Mouse (Mus musculus) kidney, postnatal 14 days (tissue): Measurements from ENCODE around the gene Prdx2.

Experiments used
- DNase-seq: peaks from one replicate; pipeline ENCODE4 v3.0.0; 2022; ENCODE audit warnings: mixed read lengths

Prdx2 gene

DNA sequence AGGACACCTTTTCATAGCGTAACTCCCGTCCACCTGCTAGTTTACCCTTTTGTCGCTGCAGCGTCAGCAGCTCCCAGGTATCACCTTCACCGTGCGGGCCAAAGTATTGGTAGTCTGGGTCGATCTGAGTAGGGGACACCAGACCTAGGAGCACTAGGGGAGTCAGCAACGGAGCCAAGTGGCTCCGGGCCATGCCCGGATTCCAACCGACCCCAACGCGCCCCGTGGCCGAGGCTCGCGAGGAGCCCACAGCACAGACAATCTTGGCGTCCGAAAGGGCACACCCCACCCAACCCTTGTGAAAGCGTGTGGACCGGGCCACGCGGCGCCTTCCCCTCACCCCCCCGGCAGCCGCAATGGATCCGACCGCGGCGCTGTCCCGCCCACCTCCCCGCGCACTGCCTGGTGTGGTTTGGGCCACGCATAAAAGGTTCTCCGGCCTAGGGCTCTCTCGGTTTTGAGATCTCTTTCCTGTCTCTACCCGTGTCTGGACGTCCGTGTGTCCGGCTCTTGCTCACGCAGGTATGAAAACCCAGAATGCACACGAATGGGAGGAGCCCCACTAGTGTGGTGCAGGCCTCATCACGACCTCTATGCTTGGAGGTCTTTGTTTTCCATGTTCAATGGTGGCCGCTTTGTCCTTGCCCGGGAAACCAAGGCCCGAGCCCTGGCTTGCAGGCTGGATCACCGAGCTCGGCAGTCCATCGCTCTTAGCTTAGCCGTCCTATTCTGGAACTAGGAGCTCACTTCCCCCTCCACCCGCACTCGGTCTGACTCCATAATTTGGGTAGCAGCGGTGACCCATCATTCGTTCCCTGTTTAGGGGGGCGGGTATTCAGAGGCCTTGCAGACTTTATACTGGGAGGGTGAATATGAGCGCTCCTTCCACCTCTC lies at the start of gene Prdx2, which contains the start of the genes Gm49661 and Rnaseh2a:
TSS of gene Prdx2 (plus strand) at position 347 of the 894 bp plus-strand sequence.
TSS of gene Gm49661 (minus strand) at position 193 of the 894 bp plus-strand sequence.
TSS of gene Rnaseh2a (minus strand) at position 527 of the 894 bp plus-strand sequence.
- DNase-seq, result peak; percentile 89

DNA sequence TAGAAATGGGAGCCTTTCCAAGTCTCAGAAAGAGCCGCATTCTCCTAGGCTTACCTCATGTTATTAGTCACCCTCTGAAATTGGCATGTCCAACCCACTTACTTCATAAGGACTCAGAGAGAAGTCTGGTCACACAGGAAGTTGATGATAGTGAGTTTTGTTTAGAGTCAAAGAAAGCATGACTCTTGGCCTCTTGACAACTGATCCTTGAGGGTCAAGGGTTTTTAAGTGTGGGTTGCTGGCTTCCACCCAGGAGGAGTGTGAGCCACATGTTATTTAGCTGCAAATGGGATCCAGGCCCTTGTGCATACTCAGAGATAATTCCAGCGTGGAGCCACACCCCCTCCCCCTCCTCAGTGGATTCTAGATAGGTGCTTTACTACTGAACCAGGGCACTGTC lies 47.8 kb upstream of the Prdx2 start:
- no peak for DNase-seq

DNA sequence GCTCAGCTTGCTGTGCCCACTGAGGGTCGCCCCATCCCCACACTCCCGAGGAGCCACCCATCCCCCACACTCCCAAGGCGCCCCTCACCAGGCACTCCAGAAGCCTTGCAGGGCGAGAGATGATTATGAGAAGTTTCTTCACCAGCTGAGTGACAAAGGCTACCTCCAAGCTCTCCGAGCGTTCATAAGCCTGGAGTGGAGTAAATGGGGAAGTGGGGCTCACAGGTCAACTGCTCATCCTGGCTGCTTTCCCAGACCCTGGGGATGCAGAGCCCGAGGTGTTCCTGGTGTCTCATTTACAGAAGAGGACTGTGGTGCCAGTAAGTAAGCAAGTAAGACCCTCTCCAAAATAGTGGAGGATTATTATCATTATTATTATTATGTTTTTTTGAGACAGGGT lies 43.8 kb upstream of the Prdx2 start:
- no peak for DNase-seq

DNA sequence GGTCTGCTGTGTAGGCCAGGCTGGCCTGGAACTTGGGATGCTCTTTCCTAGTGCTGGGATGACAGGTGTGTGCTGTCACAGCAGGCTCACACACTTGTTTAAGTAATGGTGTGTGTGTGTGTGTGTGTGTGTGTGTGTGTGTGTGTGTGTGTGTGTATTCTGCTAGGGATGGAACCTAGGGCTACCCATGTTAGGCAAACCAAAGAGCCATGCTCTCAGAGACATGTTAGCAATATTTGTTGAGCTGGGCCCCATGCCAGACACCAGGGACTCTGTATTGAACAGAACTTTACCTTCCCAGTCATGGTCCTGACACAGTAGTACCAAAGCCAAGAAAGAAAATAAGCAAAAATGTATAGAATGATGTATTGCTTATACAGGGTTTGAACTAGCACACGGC lies 41.9 kb upstream of the Prdx2 start:
- DNase-seq, result no peak

DNA sequence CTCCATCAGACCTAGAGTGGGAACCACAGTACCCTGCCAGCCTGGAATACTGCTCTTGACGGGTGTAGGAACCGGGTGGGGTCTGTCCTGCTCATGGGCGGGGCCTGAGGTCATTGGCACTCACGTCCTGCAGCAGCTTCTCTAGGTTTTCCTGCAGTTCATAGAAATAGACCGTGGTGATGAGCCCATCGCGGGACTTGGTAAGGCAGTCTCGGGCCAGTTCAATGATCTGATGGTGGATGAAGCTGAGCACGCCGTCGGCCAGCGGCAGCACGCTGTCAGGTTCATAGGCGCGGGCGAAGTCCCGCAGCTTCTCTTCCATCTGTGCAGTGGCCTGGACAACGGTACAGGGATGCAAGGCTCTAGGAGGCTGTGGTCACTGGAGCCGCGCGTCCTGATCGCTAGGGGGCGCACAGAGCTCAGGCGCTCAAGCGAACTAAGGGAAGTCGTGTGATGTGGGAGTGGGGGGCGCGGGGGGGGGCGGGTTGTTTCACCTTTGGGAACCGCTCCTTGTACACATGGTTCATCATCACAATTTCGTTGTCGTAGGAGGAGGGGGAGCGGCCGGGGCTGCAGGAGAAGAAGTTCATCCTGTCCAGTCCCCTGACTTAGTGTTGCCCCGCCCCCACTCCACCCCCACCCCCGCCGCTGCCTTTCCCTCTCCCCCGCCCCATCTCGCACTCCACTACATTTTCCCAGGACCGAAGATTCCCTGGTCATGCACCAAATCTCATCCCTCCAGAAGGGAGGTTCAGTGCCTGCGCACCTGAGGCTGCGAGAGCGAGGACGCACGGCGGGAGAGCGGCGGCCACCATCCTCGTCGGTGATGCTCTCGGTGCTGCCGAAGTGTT lies 40.7 kb upstream of the Prdx2 start:
- peak; percentile 71 for DNase-seq

DNA sequence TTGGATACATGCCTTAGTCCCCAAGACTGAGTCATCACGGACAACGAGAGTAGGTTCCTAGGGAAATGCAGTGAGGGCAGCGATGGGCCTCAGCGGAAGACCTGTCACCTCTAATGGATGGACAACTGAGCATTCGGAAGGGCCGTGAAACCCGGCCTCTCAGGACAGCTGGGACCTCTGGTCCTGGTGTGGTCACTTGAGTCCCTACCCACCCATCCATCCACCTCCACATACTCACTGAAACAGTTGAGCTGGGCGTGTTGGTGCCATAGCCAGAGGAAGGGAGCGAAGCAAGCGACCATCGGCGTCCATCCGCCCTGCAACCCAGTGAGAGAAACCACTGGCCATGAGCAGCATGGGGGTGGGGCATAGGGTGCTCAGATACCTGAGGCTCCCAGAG lies 38.8 kb upstream of the Prdx2 start:
- no peak for DNase-seq

DNA sequence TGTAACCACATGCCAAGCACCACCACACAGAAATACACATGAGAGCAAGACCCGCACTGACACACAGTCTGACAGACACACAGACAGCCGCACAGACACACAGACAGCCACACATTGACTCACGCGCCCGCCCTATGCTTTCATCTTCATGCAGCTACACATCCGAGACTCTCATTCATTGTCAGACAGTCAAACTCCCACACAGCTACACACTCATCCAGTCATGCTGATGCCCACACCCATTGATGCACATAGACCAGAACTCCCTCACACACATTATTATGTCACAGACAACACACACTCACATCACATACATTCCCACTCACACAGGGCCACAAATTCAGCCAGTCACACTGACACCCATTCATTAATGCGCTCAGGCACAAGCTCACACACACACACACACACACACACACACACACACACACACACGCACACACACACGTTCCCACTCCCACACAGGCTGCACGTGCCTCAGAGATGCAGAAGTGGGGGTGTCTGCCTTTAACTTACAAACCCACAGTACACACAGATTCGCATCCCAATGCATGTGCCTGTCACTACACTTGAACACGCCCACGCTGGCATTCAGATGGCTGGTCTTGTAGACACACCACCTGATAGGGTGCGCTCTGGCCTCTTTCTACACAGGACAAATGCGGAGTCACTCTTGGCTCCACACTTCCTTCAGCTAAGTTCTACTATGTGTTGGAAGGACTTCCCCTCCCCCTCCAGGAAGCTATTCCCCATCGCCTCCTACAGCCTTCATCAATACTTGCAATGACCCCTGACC lies 35.4 kb upstream of the Prdx2 start:
- no peak for DNase-seq

DNA sequence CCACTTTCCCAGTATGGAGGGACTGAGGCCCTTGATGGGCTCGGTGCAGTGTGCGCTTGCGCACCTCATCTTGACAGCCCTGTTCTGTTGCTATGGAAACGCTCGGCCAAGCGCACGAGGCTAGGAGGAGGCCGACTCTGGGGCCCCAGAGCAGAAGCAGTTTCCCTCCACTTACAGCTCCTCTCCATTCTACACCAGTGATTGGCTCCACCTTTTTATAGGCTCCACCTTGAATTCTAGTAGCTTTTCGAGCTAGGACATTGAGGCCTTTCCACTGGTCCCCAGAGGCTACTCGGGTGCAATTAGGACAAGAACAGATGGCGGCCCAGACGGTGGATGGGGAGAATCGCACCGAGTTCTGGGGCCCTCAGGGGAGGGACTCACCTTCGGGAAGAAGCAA lies 34.5 kb upstream of the Prdx2 start:
- no peak for DNase-seq

DNA sequence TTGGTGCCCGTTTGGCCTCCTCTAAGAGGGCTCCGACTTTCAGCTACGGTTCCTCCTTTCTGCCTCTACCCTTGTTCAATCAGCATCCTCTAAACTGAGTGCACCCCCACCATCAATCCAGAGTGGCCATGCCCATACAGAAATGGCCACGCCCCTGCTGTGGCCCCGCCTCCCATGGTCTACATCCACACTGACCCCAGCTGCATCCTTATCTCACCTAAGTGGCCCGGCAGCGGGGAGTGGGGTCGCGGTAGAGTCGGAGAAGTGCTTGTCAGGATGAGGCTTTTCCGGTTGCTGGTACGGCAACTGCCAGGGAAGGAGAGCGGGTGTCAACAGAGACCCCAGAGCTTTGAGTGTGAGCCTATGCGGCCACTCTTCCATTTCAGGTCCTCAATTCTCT lies 33.9 kb upstream of the Prdx2 start:
- DNase-seq, result no peak

DNA sequence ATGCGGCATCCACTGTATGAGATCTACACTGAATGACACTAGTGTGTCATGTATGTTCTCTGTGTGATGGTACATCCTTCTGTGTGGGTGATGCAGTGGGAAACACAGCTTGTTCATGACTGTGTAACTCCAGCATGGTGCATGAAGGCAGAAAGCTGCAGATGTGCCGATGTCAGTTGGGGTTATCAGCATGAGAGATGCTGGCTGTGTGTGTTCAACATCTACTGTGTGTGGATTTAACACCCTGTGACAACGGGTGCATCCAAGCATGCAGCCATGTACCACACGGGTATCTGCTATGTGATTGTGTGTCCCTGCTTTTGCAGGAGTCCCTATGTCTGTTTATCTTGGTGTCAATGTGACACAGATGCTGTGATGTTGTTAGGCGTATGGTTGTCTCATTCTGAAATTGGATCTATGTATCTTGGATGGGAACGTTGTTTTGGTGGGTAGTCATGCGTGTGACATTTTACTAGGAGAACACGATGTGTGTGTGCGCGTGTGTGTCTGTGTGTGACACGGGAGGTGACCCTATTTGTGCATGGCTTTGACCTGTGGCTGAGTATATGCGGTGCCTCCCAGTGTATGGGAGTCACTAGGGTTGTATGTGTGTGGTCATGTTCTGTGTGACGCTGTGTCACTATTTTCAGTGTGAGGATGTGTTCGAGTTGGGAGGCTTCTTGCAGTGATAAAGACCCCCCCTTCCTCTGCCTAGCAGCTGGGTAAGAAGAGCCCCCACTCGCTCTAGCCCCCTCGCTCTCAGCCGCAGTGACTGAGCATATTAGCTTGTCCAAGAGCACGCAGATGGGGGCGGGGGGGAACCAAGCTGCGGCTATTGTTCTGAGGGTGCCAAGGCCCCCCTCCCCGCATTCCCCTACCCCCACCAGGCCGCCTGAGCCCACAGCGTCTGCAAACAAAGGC lies 33.1 kb upstream of the Prdx2 start:
- DNase-seq, result no peak

DNA sequence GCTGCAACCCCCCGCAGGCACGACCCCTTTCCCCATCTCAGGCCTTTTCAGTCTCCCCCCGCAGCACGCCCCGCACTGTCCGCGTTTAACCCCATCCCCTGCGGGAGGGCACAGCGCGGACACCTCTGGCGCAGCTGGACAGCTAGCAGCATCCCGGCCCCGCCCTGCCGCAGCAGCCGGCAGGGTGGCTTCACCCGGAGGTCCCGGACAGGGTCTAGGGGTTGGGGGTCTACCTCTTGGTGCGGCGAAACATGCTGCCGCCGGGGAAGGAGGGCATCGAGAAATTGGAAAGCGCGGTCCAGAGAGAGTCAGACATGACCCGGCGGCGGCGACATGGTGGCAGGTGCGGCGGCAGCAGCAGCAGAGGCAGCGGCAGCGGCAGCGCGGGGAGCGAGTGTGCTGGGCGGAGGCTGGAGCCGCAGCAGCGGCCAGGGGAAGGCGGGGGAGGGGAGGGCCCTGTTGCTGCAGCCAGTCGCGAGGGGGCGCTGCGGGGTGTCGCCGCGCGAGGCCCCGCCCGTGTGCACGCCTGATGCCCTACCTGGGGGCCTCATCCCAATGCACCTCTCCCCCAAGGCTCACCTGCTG lies 32.3 kb upstream of the Prdx2 start, which contains the start of gene Mast1:
TSS of gene Mast1 (minus strand) at position 398 of the 585 bp plus-strand sequence.
- peak; percentile 61 for DNase-seq

DNA sequence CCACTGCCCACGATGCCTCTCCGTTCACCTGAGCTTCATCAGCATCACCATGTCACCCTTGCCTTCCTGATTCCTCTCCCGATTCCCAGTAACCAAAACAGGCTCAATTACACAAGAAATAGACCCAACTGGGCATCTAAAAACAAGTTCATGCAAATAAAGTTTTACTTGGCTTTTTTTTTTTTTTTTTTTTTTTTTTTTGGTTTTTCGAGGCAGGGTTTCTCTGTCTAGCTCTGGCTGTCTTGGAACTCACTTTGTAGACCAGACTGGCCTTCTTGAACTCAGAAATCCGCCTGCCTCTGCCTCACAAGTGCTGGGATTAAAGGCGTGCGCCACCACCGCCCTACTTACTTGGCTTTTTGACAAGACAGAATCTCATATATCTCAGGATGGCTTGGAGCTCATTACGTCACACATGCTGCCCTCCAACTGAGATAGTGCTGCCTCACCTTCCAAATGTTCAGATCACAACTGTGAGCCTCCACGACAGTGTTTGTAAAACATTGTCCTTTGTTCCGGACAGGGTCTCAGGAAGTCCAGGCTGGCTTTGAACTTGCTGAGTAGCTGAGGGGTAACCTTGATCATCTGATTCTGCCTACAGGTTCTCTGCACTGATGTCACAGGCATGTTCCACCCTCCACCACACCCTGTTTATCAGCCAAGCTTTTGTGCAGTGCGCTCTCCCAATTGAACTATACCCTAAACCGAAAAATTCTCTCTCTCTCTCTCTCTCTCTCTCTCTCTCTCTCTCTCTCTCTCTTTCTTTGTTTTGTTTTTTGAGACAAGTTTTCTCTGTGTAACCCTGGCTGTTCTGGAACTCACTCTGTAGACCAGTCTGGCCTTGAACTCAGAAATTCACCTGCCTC lies 31.5 kb upstream of the Prdx2 start:
- DNase-seq, result no peak

DNA sequence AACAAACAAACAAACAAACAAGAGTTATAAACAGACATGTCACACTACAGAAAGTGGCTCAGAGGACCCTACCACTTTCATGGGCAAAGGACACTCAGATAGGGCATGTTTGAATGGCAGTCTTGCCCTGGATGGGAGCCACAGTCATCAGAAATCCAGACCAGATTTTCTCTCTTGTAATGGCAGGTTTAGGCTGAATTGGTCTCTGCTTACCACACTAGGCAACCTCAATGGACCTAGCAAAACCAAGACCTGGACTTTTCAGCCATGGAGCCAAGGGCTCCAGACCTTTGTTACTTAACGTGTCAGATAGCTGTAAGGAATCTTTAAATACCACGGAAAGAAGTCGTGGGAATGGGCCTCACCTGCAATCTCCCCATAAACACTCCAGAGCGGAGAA lies 25.7 kb upstream of the Prdx2 start:
- DNase-seq, result no peak

DNA sequence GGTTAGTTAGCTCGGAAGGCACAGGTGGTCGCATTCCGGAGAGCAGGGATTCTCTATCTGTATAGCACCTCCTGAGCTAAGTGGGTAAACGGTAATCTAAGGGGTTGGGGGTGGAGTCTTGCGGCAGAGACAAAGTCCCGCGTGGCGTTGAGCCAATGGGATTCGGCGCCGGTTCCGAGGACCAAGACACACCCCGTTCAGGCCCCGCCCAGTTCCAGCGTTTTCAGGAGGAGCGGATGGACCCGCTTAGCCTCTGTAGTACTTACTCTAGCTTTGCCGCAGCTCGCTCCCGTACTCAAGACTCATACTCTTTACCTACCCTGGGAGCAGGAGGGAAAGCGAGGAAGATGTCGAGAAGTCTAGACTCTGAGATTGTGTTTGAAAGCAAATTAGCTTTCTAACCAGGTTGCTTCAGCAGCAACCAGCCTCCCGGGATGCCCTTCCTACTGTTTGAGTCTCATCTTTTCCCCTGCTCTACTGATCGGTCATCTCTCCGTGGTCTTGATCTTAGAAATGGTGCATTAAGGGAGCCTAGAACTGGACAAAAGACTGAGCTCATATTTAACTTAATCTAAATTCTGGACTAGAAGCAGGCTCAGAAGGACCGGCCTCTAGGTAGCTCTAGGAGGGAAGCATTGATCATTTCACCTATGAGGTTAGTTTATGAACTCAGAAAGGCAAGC lies 24.8 kb upstream of the Prdx2 start:
- peak; percentile 48 for DNase-seq

DNA sequence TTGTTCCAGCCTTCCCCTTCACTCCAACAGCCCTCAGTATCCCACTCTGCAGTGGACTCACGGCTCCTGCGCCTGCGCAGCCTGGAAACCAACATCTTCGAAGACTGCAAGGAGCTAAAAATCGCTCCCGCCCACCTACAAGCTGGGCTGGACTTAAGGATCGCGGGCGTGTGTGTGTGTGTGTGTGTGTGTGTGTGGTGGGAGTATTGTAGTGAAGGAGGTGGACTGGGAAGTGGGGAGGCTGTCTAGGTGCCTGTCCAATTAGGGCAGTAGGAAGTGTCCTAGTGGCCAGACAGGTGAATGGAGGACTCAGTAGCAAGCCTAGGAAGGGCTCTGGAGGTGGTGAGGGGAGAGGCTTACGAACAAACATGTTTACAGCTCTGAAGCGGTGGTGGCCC lies 24.2 kb upstream of the Prdx2 start:
- DNase-seq, result no peak

DNA sequence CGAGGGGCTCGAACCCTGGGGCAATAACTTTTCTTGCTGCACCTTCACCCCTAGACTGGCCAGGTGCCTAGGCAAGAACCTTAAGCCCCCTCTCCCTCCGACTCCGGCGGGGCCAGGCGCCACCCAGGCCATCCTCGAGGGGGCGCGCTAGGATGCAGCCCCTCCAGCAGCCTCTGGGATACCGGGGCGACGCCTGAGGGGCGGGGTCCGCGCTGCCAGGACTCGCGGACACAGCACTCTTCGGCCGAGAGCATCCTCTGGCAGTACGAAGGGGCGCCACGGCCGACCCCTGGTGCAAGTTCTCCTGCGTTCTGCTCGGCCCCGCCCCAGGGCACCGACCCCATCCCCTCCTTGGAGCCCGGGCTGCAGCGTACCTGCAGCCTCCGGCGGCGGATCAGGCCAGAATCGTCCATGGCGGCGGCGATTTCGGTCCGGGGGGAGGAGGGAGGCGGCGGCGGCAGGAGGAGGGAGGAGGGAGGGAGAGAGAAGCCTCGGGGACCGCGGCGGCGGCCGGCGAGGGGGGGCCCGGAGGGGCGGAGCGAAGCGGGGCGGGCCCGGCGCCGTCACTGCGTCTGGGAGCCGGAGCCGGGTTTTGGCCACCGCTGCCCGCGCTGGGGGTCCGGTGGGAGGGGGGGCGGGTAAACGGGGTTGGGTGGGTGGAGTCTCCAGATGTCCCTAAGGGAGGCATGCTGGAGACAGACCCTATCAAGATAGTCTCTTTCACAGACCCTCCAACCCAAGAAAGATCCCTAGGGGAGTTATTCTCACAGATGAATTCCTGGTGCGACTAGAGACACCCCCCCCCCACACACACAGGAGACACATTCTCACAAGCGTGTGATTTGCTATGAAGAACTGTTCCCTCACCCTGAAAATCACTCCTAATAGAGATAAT lies 23.5 kb upstream of the Prdx2 start:
- no peak for DNase-seq

DNA sequence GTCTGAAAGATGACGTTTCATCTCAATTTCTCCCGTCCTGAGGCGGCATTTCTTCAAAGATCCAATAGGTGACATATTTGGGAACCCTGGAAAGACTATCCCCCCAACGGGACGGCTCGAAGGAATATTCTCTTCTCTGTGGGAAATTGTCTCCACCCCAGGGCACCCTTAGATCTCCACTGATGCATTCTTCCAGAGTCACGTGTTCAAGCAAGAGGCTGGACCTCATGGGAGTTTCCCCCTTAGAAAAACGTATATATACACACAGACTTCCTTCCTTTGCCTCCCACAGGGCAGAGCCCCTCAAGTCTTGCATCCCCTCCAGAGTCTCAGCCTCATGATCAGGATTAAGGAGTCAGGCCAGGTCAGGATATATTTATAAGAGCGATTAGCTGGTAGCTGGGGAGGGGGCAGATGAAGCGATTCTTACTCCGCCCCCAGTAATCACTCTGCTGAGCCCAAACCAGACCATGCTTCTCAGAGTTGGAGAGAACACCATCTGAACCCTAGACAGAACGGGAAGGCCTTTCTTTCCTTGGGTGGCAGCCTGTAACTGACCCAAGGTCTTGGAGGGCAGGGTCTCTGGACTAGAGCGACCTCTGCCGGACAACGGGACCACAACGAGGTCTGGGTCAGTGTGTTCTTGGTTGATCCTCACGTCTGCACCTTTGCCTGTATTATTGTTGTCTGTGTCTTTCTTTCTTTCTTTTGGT lies 22.7 kb upstream of the Prdx2 start, which contains the start of gene Rtbdn:
TSS of gene Rtbdn (plus strand) at position 464 of the 713 bp plus-strand sequence.
- no peak for DNase-seq

DNA sequence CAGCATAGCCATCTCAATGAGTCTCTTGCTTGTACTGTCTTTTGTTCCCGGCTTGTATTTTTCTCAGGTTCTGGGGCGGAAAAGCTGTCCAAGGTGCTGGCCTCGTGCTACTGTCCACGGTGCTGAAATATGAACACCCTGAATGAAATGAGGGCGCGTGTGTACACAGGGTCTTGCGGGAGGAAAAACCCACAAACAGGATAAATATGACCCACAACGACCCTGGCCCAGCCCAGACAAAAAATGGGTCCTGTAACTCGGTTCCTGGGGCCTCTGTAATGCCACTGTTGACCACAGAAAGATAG lies 22.2 kb upstream of the Prdx2 start:
- DNase-seq, result peak; percentile 63
